Mouse (Mus musculus): ENCODE results near the gene Kcnip2. TPM values are rescaled to one million over a fixed set of nuclear protein-coding genes. Genes with fewer than 3 reads are reported as not detected.

The Kcnip2 gene
- polyA plus RNA-seq, 1 experiment from 2014 or later: 1.4 TPM

GRCm38 (mm10) chr19:45789365-45789764 lies 26.5 kb downstream of the Kcnip2 start:
- 83% methylated on average over 7 of the region's 7 CpGs for WGBS (ENCODE audit: insufficient replicate concordance)
- H3K27ac ChIP-seq: peak overlapping the region; percentile 49; the same call in 1 of the 2 replicates
- no peaks in the 10 kb centered on the region for H3K9me3 ChIP-seq (replicated peaks)
- no peak overlapping the region for H3K4me3 ChIP-seq
- H3K36me3 ChIP-seq: no peaks in the 10 kb centered on the region
- H3K4me2 ChIP-seq: no peak overlapping the region
- ATAC-seq: no peak
- H3K9ac ChIP-seq: no peak overlapping the region
- H3K27me3 ChIP-seq (replicated peaks): 0 out of 2 replicates have a peak, but pooled peaks cover 9% of the 10 kb centered on the region
- H3K4me1 ChIP-seq: peaks cover 39% of the 10 kb centered on the region

GRCm38 (mm10) chr19:45788337-45788736 lies 27.5 kb downstream of the Kcnip2 start:
- WGBS (ENCODE audit: insufficient replicate concordance): 52% methylated on average over 4 of the region's 4 CpGs
- Histone ChIP-seq H3K27ac (no peak overlapping the region), H3K4me3 (no peak overlapping the region), H3K36me3 (no peaks in the 10 kb centered on the region), H3K4me2 (no peak overlapping the region), H3K4me1 (peaks cover 45% of the 10 kb centered on the region), H3K9me3 (replicated peaks) (no peaks in the 10 kb centered on the region), H3K9ac (no peak overlapping the region), H3K27me3 (replicated peaks) (0 out of 2 replicates have a peak, but pooled peaks cover 3% of the 10 kb centered on the region)
- no peak for ATAC-seq

GRCm38 (mm10) chr19:45787450-45787849 lies 28.4 kb downstream of the Kcnip2 start:
- Histone ChIP-seq H3K27me3 (replicated peaks) (no peaks in the 10 kb centered on the region), H3K9ac (no peak overlapping the region), H3K4me1 (peaks cover 45% of the 10 kb centered on the region), H3K9me3 (replicated peaks) (no peaks in the 10 kb centered on the region), H3K27ac (no peak overlapping the region), H3K36me3 (no peaks in the 10 kb centered on the region), H3K4me3 (no peak overlapping the region), H3K4me2 (no peak overlapping the region)
- 74% methylated on average over 3 of the region's 3 CpGs for WGBS (ENCODE audit: insufficient replicate concordance)
- ATAC-seq: no peak

GRCm38 (mm10) chr19:45785470-45785869 lies 30.4 kb downstream of the Kcnip2 start:
- Histone ChIP-seq H3K4me1 (peaks cover 55% of the 10 kb centered on the region), H3K4me2 (no peak overlapping the region), H3K9me3 (replicated peaks) (no peaks in the 10 kb centered on the region), H3K36me3 (peaks cover 11% of the 10 kb centered on the region), H3K4me3 (no peak overlapping the region), H3K27me3 (replicated peaks) (no peaks in the 10 kb centered on the region), H3K9ac (peak overlapping the region; percentile 36; the same call in 1 of the 2 replicates), H3K27ac (no peak overlapping the region)
- WGBS (ENCODE audit: insufficient replicate concordance): 68% methylated on average over 3 of the region's 3 CpGs
- no peak for ATAC-seq

GRCm38 (mm10) chr19:45783933-45784576 lies 31.8 kb downstream of the Kcnip2 start:
- peaks cover 25% of the 10 kb centered on the region for H3K36me3 ChIP-seq
- H3K4me2 ChIP-seq: peak overlapping the region; percentile 79
- H3K4me1 ChIP-seq: peaks cover 52% of the 10 kb centered on the region
- no peaks in the 10 kb centered on the region for H3K27me3 ChIP-seq (replicated peaks)
- no peaks in the 10 kb centered on the region for H3K9me3 ChIP-seq (replicated peaks)
- no peak; the same call in 1 of the 2 replicates for ATAC-seq
- H3K9ac ChIP-seq: peak overlapping the region; percentile 98
- H3K4me3 ChIP-seq: peak overlapping the region; percentile 99
- peak overlapping the region; percentile 99 for H3K27ac ChIP-seq
- WGBS (ENCODE audit: insufficient replicate concordance): 37% methylated on average over 17 of the region's 17 CpGs

- H3K9me3 ChIP-seq (replicated peaks): no peaks in the 10 kb centered on the region
- peak; percentile 94 for ATAC-seq
- peaks cover 47% of the 10 kb centered on the region for H3K4me1 ChIP-seq
- H3K27me3 ChIP-seq (replicated peaks): no peaks in the 10 kb centered on the region
- peak within 1 kb of the TSS; percentile 99 for H3K27ac ChIP-seq
- peaks cover 32% of the 10 kb centered on the region for H3K36me3 ChIP-seq
- WGBS (ENCODE audit: insufficient replicate concordance): 1% methylated on average over 69 of the region's 71 CpGs
- peak within 1 kb of the TSS; percentile 79 for H3K4me2 ChIP-seq
- H3K9ac ChIP-seq: peak within 1 kb of the TSS; percentile 98
- peak within 1 kb of the TSS; percentile 99 for H3K4me3 ChIP-seq
These were observed 32.5 kb downstream of the Kcnip2 start, which contains the start of gene Mgea5 for GRCm38 (mm10) chr19:45783181-45783932. Gene Mgea5 (minus strand): TSS chr19:45783837.

GRCm38 (mm10) chr19:45782315-45783001 lies 33.4 kb downstream of the Kcnip2 start:
- Histone ChIP-seq H3K4me2 (peak overlapping the region; percentile 79), H3K9me3 (replicated peaks) (no peaks in the 10 kb centered on the region), H3K4me3 (peak overlapping the region; percentile 99), H3K4me1 (peaks cover 45% of the 10 kb centered on the region), H3K36me3 (peaks cover 41% of the 10 kb centered on the region), H3K9ac (peak overlapping the region; percentile 98), H3K27ac (peak overlapping the region; percentile 99), H3K27me3 (replicated peaks) (no peaks in the 10 kb centered on the region)
- peak; percentile 53 for ATAC-seq
- WGBS (ENCODE audit: insufficient replicate concordance): 1% methylated on average over 36 of the region's 36 CpGs

GRCm38 (mm10) chr19:45781676-45782075 lies 34.2 kb downstream of the Kcnip2 start:
- no peaks in the 10 kb centered on the region for H3K27me3 ChIP-seq (replicated peaks)
- H3K4me2 ChIP-seq: peak overlapping the region; percentile 79
- no peaks in the 10 kb centered on the region for H3K9me3 ChIP-seq (replicated peaks)
- peak overlapping the region; percentile 98; the same call in 1 of the 2 replicates for H3K9ac ChIP-seq
- WGBS (ENCODE audit: insufficient replicate concordance): 61% methylated on average over 8 of the region's 8 CpGs
- ATAC-seq: no peak
- no peak overlapping the region for H3K27ac ChIP-seq
- peaks cover 45% of the 10 kb centered on the region for H3K4me1 ChIP-seq
- peaks cover 49% of the 10 kb centered on the region for H3K36me3 ChIP-seq
- peak overlapping the region; percentile 99 for H3K4me3 ChIP-seq

GRCm38 (mm10) chr19:45780350-45780915 lies 35.4 kb downstream of the Kcnip2 start:
- H3K9me3 ChIP-seq (replicated peaks): no peaks in the 10 kb centered on the region
- H3K9ac ChIP-seq: no peak overlapping the region
- 0 out of 2 replicates have a peak overlapping the region, but pooled peaks have one; percentile 99 for H3K4me3 ChIP-seq
- 73% methylated on average over 13 of the region's 13 CpGs for WGBS (ENCODE audit: insufficient replicate concordance)
- H3K27ac ChIP-seq: no peak overlapping the region
- H3K4me1 ChIP-seq: peaks cover 44% of the 10 kb centered on the region
- H3K4me2 ChIP-seq: peak overlapping the region; percentile 79
- peaks cover 61% of the 10 kb centered on the region for H3K36me3 ChIP-seq
- no peaks in the 10 kb centered on the region for H3K27me3 ChIP-seq (replicated peaks)
- ATAC-seq: no peak

- no peak overlapping the region for H3K9ac ChIP-seq
- no peak for ATAC-seq
- peaks cover 100% of the 10 kb centered on the region for H3K36me3 ChIP-seq
- H3K27ac ChIP-seq: no peak overlapping the region
- no peak overlapping the region for H3K4me3 ChIP-seq
- WGBS (ENCODE audit: insufficient replicate concordance): 63% methylated on average over 2 of the region's 2 CpGs
- peaks cover 11% of the 10 kb centered on the region for H3K4me1 ChIP-seq
- H3K9me3 ChIP-seq (replicated peaks): no peaks in the 10 kb centered on the region
- no peaks in the 10 kb centered on the region for H3K27me3 ChIP-seq (replicated peaks)
- no peak overlapping the region for H3K4me2 ChIP-seq
These were observed 40.4 kb downstream of the Kcnip2 start for GRCm38 (mm10) chr19:45775486-45775885.

GRCm38 (mm10) chr19:45771501-45771900 lies 44.4 kb downstream of the Kcnip2 start:
- ATAC-seq: no peak
- no peaks in the 10 kb centered on the region for H3K4me1 ChIP-seq
- no peak overlapping the region for H3K4me2 ChIP-seq
- no peaks in the 10 kb centered on the region for H3K9me3 ChIP-seq (replicated peaks)
- WGBS (ENCODE audit: insufficient replicate concordance): 85% methylated on average over 5 of the region's 5 CpGs
- no peak overlapping the region for H3K9ac ChIP-seq
- H3K4me3 ChIP-seq: no peak overlapping the region
- no peaks in the 10 kb centered on the region for H3K27me3 ChIP-seq (replicated peaks)
- H3K27ac ChIP-seq: no peak overlapping the region
- H3K36me3 ChIP-seq: peaks cover 100% of the 10 kb centered on the region

Measured in liver, embryonic 12.5 days (tissue).